Mouse (Mus musculus) hindbrain, postnatal 0 days (tissue): Measurements from ENCODE around the gene Ergic1. TPM values are rescaled to one million over a fixed set of nuclear protein-coding genes. Genes with fewer than 3 reads are reported as not detected.

Source experiments
- ATAC-seq: fragments of 200-750 bp; cut with Nextera tagmentation; 2 replicates; pipeline ENCODE4 v1.8.0; 2017; ENCODE audit warnings: mild to moderate bottlenecking, moderate TSS enrichment, moderate library complexity
- DNase-seq: peaks from one replicate; pipeline ENCODE4 v3.0.0-alpha.2; 2015; ENCODE audit warnings: low spot score
- H3K27ac ChIP-seq: fragments of 300-500 bp; sonication (generic); 2 replicates; pipeline ENCODE4 v1.5.1; 2014; ENCODE audit warnings: mild to moderate bottlenecking
- H3K27me3 ChIP-seq: fragments of 300-500 bp; sonication (generic); 2 replicates; pipeline ENCODE4 v1.6.1; 2014; ENCODE audit warnings: low read length, mixed read lengths; ENCODE audit not compliant: insufficient read depth
- H3K36me3 ChIP-seq: fragments of 300-500 bp; sonication (generic); 2 replicates; pipeline ENCODE4 v1.6.1; 2014; ENCODE audit warnings: low read length, mixed read lengths; ENCODE audit not compliant: insufficient read depth
- H3K4me1 ChIP-seq: fragments of 300-500 bp; sonication (generic); 2 replicates; pipeline ENCODE4 v1.6.1; 2014; ENCODE audit warnings: antibody characterized with exemption, low read length, mixed read lengths; ENCODE audit not compliant: insufficient read depth
- H3K4me2 ChIP-seq: fragments of 300-500 bp; sonication (generic); 2 replicates; pipeline ENCODE4 v1.6.1; 2014; ENCODE audit warnings: low read depth, mild to moderate bottlenecking, low read length, moderate library complexity, mixed read lengths
- H3K4me3 ChIP-seq: fragments of 300-500 bp; sonication (generic); 2 replicates; pipeline ENCODE4 v1.5.1; 2014; ENCODE audit warnings: low read length
- H3K9ac ChIP-seq: fragments of 300-500 bp; sonication (generic); replicated peaks from 2 replicates; pipeline ENCODE4 v1.6.1; 2014; ENCODE audit warnings: mild to moderate bottlenecking, low read length, moderate library complexity, mixed read lengths
- H3K9me3 ChIP-seq: fragments of 300-500 bp; sonication (generic); 2 replicates; pipeline ENCODE4 v1.6.1; 2016; ENCODE audit warnings: low read length, mixed read lengths
- CTCF ChIP-seq: IDR thresholded peaks from 2 replicates; pipeline ENCODE4 v1.5.1; 2016; ENCODE audit warnings: antibody characterized with exemption, control low read depth, low read depth
- WGBS: fragments of 180-500 bp; shearing (Covaris S2); extraction: QIAGEN DNeasy Blood & Tissue Kit; methylation state at CpG from one replicate; pipeline ENCODE4 v1.1.7; 2014; 5-methylcytosine and 5-hydroxymethylcytosine counted together
- polyA plus RNA-seq: library from polyadenylated mRNA; unstranded; fragments of >200 nt; fragmentation: Nextera tagmentation; extraction: Ambion mirVana; gene quantifications from 2 replicates; pipeline ENCODE4 v1.2.1, GENCODE M21; 2015
- total RNA-seq: library from RNA; depleted of rRNA; stranded (reverse); fragments of >200 nt; gene quantifications from 2 replicates; pipeline ENCODE4 v1.2.3, GENCODE M21; 2014

The Ergic1 gene
- total and polyA plus RNA-seq, 2 experiments from 2014 or later = 93.5 to 250 TPM

DNA sequence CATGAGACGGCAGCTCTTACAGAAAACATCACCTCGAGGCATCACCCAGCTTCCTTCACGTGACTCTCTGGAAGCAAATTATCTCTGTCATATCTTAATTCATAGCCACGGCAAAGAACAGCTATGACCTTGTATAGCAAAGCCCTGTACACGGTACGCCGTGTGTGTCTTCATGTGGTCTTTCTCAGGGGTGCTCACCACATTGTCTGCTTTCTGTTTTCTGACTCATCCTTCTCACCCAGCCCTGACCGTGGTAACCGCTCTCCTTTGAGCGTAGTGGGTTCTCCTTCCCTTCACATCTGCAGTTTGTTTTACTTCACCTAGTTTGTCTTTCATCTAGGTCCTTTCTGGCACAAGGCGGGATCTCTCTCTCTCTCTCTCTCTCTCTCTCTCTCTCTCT is 11.0 kb downstream of the Ergic1 start:
- Histone ChIP-seq H3K4me3 (no peak overlapping the region), H3K36me3 (peaks cover 21% of the 10 kb centered on the region; the same call in 1 of the 2 replicates), H3K27ac (no peak overlapping the region), H3K4me1 (no peaks in the 10 kb centered on the region; the same call in 1 of the 2 replicates), H3K9me3 (no peaks in the 10 kb centered on the region), H3K4me2 (no peak overlapping the region), H3K9ac (no peak overlapping the region), H3K27me3 (no peaks in the 10 kb centered on the region)
- DNase-seq (no peak), ATAC-seq (no peak)
- TF ChIP-seq CTCF = no peak
- 91% methylated on average over 11 of the region's 11 CpGs for WGBS

DNA sequence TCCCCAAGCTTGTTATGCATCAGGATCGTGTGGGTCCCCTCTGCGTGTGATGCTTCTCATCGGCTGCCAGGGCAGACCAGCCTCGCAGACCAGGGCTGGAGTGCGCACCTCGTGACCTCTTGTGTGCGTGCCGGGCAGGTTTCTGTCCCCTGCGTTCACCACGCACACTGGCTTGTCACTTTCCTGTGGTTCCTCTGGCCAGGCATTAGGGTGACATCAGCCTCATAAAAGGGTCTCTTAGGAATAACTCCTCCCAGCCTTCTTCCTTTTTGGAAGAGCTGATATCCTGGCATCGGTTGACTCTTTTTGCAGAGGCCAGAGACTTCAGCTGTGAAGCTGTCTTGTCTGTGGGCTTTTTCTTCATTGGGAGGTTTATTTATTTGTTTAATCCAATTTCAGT is 12.8 kb downstream of the Ergic1 start:
- TF ChIP-seq CTCF = no peak
- Histone ChIP-seq H3K36me3 (peaks cover 13% of the 10 kb centered on the region; the same call in 1 of the 2 replicates), H3K27ac (no peak overlapping the region), H3K9ac (no peak overlapping the region), H3K27me3 (no peaks in the 10 kb centered on the region), H3K4me3 (no peak overlapping the region), H3K9me3 (no peaks in the 10 kb centered on the region), H3K4me2 (no peak overlapping the region), H3K4me1 (no peaks in the 10 kb centered on the region; the same call in 1 of the 2 replicates)
- WGBS = 82% methylated on average over 11 of the region's 11 CpGs
- ATAC-seq (no peak), DNase-seq (no peak)

DNA sequence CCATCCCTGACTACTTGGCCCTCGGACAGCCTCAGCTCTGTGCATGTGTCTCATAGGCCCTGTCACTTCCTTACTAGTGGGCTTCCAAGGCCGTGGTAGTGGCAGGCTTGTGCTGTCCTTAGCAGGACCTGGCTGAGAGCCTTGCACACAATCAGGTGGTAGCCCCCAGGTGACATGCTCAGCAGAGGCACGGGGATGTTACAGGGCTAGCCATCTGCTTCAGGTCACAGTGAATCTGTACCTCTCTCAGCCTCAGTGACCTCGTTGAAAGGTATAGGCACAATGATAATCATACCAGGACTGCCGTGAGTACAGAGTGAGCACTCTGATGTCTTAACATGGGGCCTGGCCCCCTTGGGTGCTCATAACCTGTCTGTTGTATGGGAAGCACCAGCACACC is 13.4 kb downstream of the Ergic1 start:
- 0 out of 2 replicates have a peak, but pooled peaks cover 7% of the 10 kb centered on the region for H3K36me3 ChIP-seq
- ATAC-seq = no peak

DNA sequence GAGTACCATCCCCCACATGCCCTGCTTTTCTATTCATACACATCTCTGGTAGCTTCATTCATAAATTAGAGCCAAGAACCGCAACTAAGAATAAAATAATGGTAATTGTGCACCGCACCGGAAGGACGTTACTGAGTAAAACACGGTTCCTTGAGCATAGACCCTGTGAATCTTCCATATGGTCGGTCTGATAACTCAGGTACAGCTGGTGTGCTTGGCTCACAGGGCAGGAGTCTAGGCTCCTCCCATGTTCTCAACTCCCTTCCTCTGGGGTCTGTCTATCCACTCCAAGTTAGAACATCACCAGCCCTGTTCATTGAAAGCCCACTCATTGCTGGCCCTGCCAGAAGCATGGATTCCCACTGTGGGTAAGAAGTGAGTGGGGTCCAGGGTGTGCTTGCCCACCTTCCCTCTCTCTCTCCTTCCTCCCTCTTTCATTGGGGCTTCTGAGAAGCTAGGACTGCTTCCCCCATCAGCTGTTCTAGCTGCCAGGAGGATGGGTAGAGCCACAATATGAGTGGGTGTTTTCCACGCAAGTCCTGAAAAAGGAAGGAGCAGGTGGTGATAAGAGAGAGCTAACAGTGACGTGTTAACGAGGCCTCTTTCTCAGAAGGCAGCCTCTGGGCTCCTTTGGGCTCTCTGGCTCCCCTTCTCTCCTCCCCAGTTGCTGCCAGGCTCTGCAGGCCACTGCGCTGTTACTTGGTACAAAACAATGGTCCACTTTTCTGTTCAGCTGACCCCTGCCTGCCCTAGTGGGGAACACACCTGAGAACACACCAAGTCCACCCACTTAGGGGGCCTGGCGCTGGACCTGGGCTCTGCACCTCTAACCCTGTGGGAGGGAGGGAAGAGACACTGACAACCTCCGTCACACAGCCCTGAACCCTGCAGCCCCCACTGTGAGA is 14.7 kb downstream of the Ergic1 start:
- no peak for TF ChIP-seq CTCF
- Histone ChIP-seq H3K9ac (no peak overlapping the region), H3K27me3 (no peaks in the 10 kb centered on the region), H3K4me1 (no peaks in the 10 kb centered on the region; the same call in 1 of the 2 replicates), H3K27ac (no peak overlapping the region; the same call in 1 of the 2 replicates), H3K9me3 (no peaks in the 10 kb centered on the region), H3K36me3 (no peaks in the 10 kb centered on the region), H3K4me2 (no peak overlapping the region), H3K4me3 (no peak overlapping the region)
- no peak for DNase-seq
- 0 out of 2 replicates have a peak, but pooled peaks have one; percentile 13 for ATAC-seq
- WGBS = 74% methylated on average over 12 of the region's 12 CpGs

More for the DNA sequence above, 13.4 kb downstream of the Ergic1 start:
- Histone ChIP-seq H3K27me3 (no peaks in the 10 kb centered on the region), H3K4me3 (no peak overlapping the region), H3K9me3 (no peaks in the 10 kb centered on the region), H3K4me1 (no peaks in the 10 kb centered on the region; the same call in 1 of the 2 replicates), H3K4me2 (no peak overlapping the region), H3K9ac (no peak overlapping the region), H3K27ac (no peak overlapping the region)
- no peak for TF ChIP-seq CTCF
- WGBS = 82% methylated on average over 5 of the region's 5 CpGs
- no peak for DNase-seq

DNA sequence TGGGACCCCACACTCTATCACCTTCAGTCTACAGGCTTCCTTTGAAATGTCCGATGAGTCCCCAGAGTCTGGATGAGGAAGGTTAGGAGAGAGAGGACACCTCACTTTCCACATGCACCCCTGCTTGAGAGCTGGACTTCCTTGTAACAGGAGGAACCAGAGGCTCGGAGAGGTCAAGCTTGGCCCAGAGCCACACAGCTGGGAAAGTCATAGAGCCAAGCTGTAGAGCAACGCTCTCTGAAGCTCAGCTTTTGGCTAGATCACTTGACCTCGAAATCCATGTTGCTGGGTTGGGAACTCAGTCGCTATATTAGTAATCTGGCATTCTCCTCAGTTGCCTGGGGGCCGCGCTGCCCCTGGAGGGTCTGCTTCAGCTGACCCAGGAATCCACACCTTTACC is 15.5 kb downstream of the Ergic1 start:
- ATAC-seq (no peak), DNase-seq (no peak)
- Histone ChIP-seq H3K4me3 (no peak overlapping the region), H3K36me3 (no peaks in the 10 kb centered on the region), H3K9me3 (no peaks in the 10 kb centered on the region), H3K27me3 (no peaks in the 10 kb centered on the region), H3K4me1 (no peaks in the 10 kb centered on the region; the same call in 1 of the 2 replicates), H3K27ac (no peak overlapping the region), H3K4me2 (no peak overlapping the region), H3K9ac (no peak overlapping the region)
- WGBS = 75% methylated on average over 7 of the region's 7 CpGs
- TF ChIP-seq CTCF = no peak

DNA sequence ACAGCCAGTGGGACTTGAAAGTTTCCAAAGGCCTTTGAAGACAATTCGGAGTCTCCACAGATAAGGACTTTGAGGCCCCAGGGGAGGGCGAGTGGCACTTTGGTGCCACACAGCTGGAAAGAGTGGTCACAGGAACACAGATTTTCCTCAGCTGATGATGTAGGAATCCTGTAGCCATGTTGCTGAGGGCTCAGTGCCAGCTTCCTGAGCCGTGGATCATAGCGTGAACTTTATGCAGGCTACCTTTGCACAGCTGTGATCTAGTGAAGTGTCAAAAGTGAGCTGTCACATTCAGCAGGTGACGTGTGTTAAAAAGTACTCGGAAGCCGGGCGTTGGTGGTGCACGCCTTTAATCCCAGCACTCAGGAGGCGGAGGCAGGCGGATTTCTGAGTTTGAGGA is 16.0 kb downstream of the Ergic1 start:
- no peak overlapping the region for H3K9ac ChIP-seq
- H3K4me2 ChIP-seq = no peak overlapping the region
- ATAC-seq (no peak), DNase-seq (no peak)
- no peak for TF ChIP-seq CTCF
- H3K27ac ChIP-seq = no peak overlapping the region
- H3K27me3 ChIP-seq = no peaks in the 10 kb centered on the region
- H3K4me3 ChIP-seq = no peak overlapping the region
- no peaks in the 10 kb centered on the region for H3K36me3 ChIP-seq
- no peaks in the 10 kb centered on the region for H3K9me3 ChIP-seq
- no peaks in the 10 kb centered on the region; the same call in 1 of the 2 replicates for H3K4me1 ChIP-seq
- 84% methylated on average over 11 of the region's 11 CpGs for WGBS

DNA sequence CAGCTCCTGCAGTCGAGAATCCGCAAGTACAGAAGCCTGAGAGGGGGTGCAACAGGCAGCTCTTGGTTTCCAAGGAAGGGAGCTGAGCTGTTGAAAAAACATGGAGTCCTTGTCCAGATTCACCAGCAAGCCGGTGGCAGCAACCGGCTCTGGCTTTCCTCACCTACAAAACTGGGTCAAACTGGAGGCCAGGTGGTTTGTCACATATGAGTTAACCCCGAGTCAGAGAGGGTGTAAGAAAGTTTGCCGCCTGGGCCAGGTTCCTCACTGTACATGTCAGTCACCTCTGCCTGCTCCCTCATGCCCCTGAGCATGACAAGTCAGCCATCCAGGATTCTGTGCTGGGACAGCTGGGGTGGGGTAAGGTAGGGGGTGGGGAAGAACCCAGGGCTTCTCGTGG is 16.9 kb downstream of the Ergic1 start:
- H3K4me1 ChIP-seq = no peaks in the 10 kb centered on the region; the same call in 1 of the 2 replicates
- no peak overlapping the region for H3K27ac ChIP-seq
- no peaks in the 10 kb centered on the region for H3K36me3 ChIP-seq
- no peak overlapping the region for H3K9ac ChIP-seq
- WGBS = 89% methylated on average over 7 of the region's 7 CpGs
- no peaks in the 10 kb centered on the region for H3K27me3 ChIP-seq
- no peak overlapping the region for H3K4me2 ChIP-seq
- no peak for DNase-seq
- H3K9me3 ChIP-seq = no peaks in the 10 kb centered on the region
- ATAC-seq = no peak
- no peak for TF ChIP-seq CTCF
- no peak overlapping the region for H3K4me3 ChIP-seq
